Mouse (Mus musculus): Measurements from ENCODE around the gene Pik3ap1. TPM values are rescaled to one million over a fixed set of nuclear protein-coding genes. Genes with fewer than 3 reads are reported as not detected.
A peak's percentile ranks its signal among the peaks of the same experiment; 100 is the strongest.

Gene Pik3ap1
- total and polyA plus RNA-seq, 3 experiments: 0.12 to 0.40 TPM; not detected in 1

- Histone ChIP-seq H3K9me3 (replicated peaks; ENCODE audit: insufficient read depth, low read length) (no peaks in the 10 kb centered on the region), H3K79me2 (ENCODE audit: control insufficient read depth, insufficient read depth, low read length, poor library complexity) (no peaks in the 10 kb centered on the region), H3K27me3 (ENCODE audit: control insufficient read depth in 1 of 2, insufficient read depth in 2 of 2, low read length in 2 of 2) (no peaks in the 10 kb centered on the region), H3K27ac (ENCODE audit: control insufficient read depth, low read depth, low read length) (no peak overlapping the region), H3K4me3 (ENCODE audit: control insufficient read depth in 1 of 2, insufficient read depth in 1 of 2, low read depth in 2 of 2, low read length in 2 of 2) (no peak overlapping the region), H3K9ac (ENCODE audit: control insufficient read depth, low read depth, low read length, poor library complexity, severe bottlenecking) (no peak overlapping the region), H3K36me3 (ENCODE audit: control insufficient read depth in 1 of 2, insufficient read depth in 2 of 2, low read length in 2 of 2) (no peaks in the 10 kb centered on the region), H3K4me1 (ENCODE audit: control insufficient read depth in 1 of 2, insufficient read depth in 2 of 2, low read length in 2 of 2) (peaks cover 0 to 7% of the 10 kb centered on the region in 2 experiments; a peak in 2 of 4 replicates)
- TF ChIP-seq ZC3H11A (IDR thresholded peaks at IDR 0.05; ENCODE audit: low read depth, low read length) (no peak), RAD21 (IDR thresholded peaks at IDR 0.05; ENCODE audit: low read depth, low read length) (no peak), MXI1 (IDR thresholded peaks at IDR 0.05; ENCODE audit: low read depth, low read length) (no peak), EP300 (IDR thresholded peaks at IDR 0.05; ENCODE audit: low read depth in 1 of 2, low read length in 2 of 2) (peak in 1 of 2 experiments; percentile 13; a peak in 1 of 4 replicates), JUND (IDR thresholded peaks at IDR 0.05; ENCODE audit: low read depth, low read length) (no peak), ZNF384 (IDR thresholded peaks at IDR 0.05; ENCODE audit: low read depth, low read length) (no peak), MAX (IDR thresholded peaks at IDR 0.05; ENCODE audit: low read length) (no peak), MAFK (IDR thresholded peaks at IDR 0.05; ENCODE audit: borderline replicate concordance, low read depth, low read length) (no peak), ETS1 (IDR thresholded peaks at IDR 0.05; ENCODE audit: low read depth, low read length) (0 out of 2 replicates have a peak, but pooled peaks have one; percentile 40), BHLHE40 (IDR thresholded peaks at IDR 0.05; ENCODE audit: borderline replicate concordance, low read depth, low read length) (no peak), SIN3A (IDR thresholded peaks at IDR 0.05; ENCODE audit: low read length) (no peak), ZKSCAN1 (IDR thresholded peaks at IDR 0.05; ENCODE audit: low read depth, low read length) (no peak), SMC3 (IDR thresholded peaks at IDR 0.05; ENCODE audit: low read depth, low read length) (no peak), HCFC1 (IDR thresholded peaks at IDR 0.05; ENCODE audit: low read depth, low read length) (peak; percentile 40; the same call in 1 of the 2 replicates), CTCF (IDR thresholded peaks at IDR 0.05 in 2 of 3, conservative IDR thresholded peaks at IDR 0.05 in 1 of 3; ENCODE audit: control insufficient read depth in 1 of 3, insufficient read depth in 1 of 3, low read depth in 2 of 3, low read length in 3 of 3, poor library complexity in 1 of 3, severe bottlenecking in 1 of 3) (no peak)
- DNase-seq (ENCODE audit: low read depth, low spot score): peak; percentile 62
These were observed 39.7 kb downstream of the Pik3ap1 start for GRCm38 (mm10) chr19:41345028-41345741.

GRCm38 (mm10) chr19:41344666-41345027 lies 40.3 kb downstream of the Pik3ap1 start:
- Histone ChIP-seq H3K9me3 (replicated peaks; ENCODE audit: insufficient read depth, low read length) (no peaks in the 10 kb centered on the region), H3K4me1 (ENCODE audit: control insufficient read depth in 1 of 2, insufficient read depth in 2 of 2, low read length in 2 of 2) (peaks cover 0 to 7% of the 10 kb centered on the region in 2 experiments; a peak in 2 of 4 replicates), H3K27me3 (ENCODE audit: control insufficient read depth in 1 of 2, insufficient read depth in 2 of 2, low read length in 2 of 2) (no peaks in the 10 kb centered on the region), H3K9ac (ENCODE audit: control insufficient read depth, low read depth, low read length, poor library complexity, severe bottlenecking) (no peak overlapping the region), H3K4me3 (ENCODE audit: control insufficient read depth in 1 of 2, insufficient read depth in 1 of 2, low read depth in 2 of 2, low read length in 2 of 2) (no peak overlapping the region), H3K36me3 (ENCODE audit: control insufficient read depth in 1 of 2, insufficient read depth in 2 of 2, low read length in 2 of 2) (no peaks in the 10 kb centered on the region), H3K79me2 (ENCODE audit: control insufficient read depth, insufficient read depth, low read length, poor library complexity) (no peaks in the 10 kb centered on the region), H3K27ac (ENCODE audit: control insufficient read depth, low read depth, low read length) (no peak overlapping the region)
- DNase-seq (ENCODE audit: low read depth, low spot score): no peak
- TF ChIP-seq TCF12 (IDR thresholded peaks at IDR 0.05; ENCODE audit: low read depth, low read length): no peak
- no peak for TF ChIP-seq ETS1 (IDR thresholded peaks at IDR 0.05; ENCODE audit: low read depth, low read length)
- TF ChIP-seq POLR2AphosphoS2 (IDR thresholded peaks at IDR 0.05; ENCODE audit: low read length): no peak
- TF ChIP-seq EP300 (IDR thresholded peaks at IDR 0.05; ENCODE audit: low read depth in 1 of 2, low read length in 2 of 2): no peak
- no peak for TF ChIP-seq MAZ (IDR thresholded peaks at IDR 0.05; ENCODE audit: low read depth, low read length)
- no peak for TF ChIP-seq MYC (IDR thresholded peaks at IDR 0.05; ENCODE audit: low read depth, low read length)
- TF ChIP-seq CHD1 (IDR thresholded peaks at IDR 0.05; ENCODE audit: low read depth, low read length): no peak
- TF ChIP-seq ZC3H11A (IDR thresholded peaks at IDR 0.05; ENCODE audit: low read depth, low read length): no peak
- no peak for TF ChIP-seq CHD2 (IDR thresholded peaks at IDR 0.05; ENCODE audit: low read length)
- no peak for TF ChIP-seq POLR2AphosphoS5 (IDR thresholded peaks at IDR 0.05; ENCODE audit: borderline replicate concordance, low read depth, low read length)
- TF ChIP-seq CTCF (IDR thresholded peaks at IDR 0.05 in 2 of 3, conservative IDR thresholded peaks at IDR 0.05 in 1 of 3; ENCODE audit: control insufficient read depth in 1 of 3, insufficient read depth in 1 of 3, low read depth in 2 of 3, low read length in 3 of 3, poor library complexity in 1 of 3, severe bottlenecking in 1 of 3): no peak
- TF ChIP-seq MXI1 (IDR thresholded peaks at IDR 0.05; ENCODE audit: low read depth, low read length): no peak
- TF ChIP-seq SMC3 (IDR thresholded peaks at IDR 0.05; ENCODE audit: low read depth, low read length): no peak
- TF ChIP-seq BHLHE40 (IDR thresholded peaks at IDR 0.05; ENCODE audit: borderline replicate concordance, low read depth, low read length): no peak
- TF ChIP-seq GATA1 (IDR thresholded peaks at IDR 0.05; ENCODE audit: low read depth, low read length): no peak
- TF ChIP-seq MAX (IDR thresholded peaks at IDR 0.05; ENCODE audit: low read length): no peak
- no peak for TF ChIP-seq USF2 (IDR thresholded peaks at IDR 0.05; ENCODE audit: borderline replicate concordance in 1 of 2, insufficient read depth in 1 of 2, low read depth in 1 of 2, low read length in 2 of 2)
- no peak for TF ChIP-seq USF1 (IDR thresholded peaks at IDR 0.05; ENCODE audit: low read depth, low read length)
